Mouse (Mus musculus) bone marrow macrophage, adult 2 months (primary cell): ENCODE measurements around the gene Brinp2.

Experiments used
- CTCF ChIP-seq: IDR thresholded peaks from 2 replicates; pipeline ENCODE4 v1.5.1; 2012; ENCODE audit warnings: low read depth, mild to moderate bottlenecking, low read length, moderate library complexity
- POLR2A ChIP-seq: IDR thresholded peaks from 2 replicates; pipeline ENCODE4 v1.6.1; 2012; ENCODE audit warnings: mild to moderate bottlenecking, low read depth, low read length, borderline replicate concordance

- no peak for TF ChIP-seq CTCF
- TF ChIP-seq POLR2A = no peak
These were observed 136.0 kb downstream of the Brinp2 start for GRCm38 (mm10) chr1:158220148-158220547.
